Mouse (Mus musculus) fibroblast of lung, adult 2 months (primary cell): ENCODE measurements around the gene Map4.
A peak's percentile ranks its signal among the peaks of the same experiment; 100 is the strongest.
"Not testable (repeated sequence)": the region's sequence is repeated elsewhere in the genome, so short reads cannot be mapped to it uniquely, and the experiment has no call there.

ENCODE experiments used
- DNase-seq: peaks from one replicate; pipeline ENCODE4 v3.0.0-alpha.2; 2011; ENCODE audit warnings: low read depth

Gene Map4

GRCm38 (mm10) chr9:110064641-110065040 lies 133.4 kb downstream of the Map4 start:
- DNase-seq: no peak

- DNase-seq: no peak
These were observed 137.5 kb downstream of the Map4 start for GRCm38 (mm10) chr9:110068745-110069144.

DNA sequence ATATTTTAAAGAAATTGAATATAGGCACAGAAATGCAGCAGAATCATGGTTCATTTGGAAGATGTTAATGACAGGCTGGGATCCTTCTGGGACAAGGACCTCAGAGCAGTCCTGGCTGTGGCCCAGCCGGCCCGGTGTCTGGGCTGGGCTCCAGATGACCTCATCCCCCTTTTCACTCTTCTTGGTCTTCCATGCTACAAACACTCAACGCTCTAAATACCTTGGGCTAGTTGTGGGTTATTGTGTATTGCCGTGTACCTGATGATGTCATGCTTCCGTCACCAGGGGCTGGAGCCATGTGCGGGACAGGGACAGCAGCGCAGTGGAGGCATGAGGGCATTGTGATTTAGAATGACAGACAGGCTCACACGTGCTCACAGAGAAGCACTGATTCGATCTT lies 139.1 kb downstream of the Map4 start:
- DNase-seq: no peak

DNA sequence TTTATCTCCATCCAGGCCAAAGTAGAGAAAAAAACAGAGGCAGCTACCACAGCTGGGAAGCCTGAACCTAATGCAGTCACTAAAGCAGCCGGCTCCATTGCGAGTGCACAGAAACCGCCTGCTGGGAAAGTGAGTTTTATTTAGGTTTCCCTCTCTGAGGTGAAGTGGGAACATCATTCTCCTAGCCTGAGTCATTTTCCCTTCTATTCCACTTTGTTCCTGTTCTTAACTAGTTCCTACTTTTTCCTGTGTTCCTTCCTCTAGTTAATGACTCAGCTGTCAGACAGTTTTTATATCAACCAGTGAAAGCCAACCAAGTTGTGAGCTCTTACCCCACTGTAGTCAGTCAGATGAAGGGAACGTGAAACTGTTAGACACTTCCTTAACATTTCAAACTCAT lies 139.8 kb downstream of the Map4 start:
- DNase-seq: no peak

DNA sequence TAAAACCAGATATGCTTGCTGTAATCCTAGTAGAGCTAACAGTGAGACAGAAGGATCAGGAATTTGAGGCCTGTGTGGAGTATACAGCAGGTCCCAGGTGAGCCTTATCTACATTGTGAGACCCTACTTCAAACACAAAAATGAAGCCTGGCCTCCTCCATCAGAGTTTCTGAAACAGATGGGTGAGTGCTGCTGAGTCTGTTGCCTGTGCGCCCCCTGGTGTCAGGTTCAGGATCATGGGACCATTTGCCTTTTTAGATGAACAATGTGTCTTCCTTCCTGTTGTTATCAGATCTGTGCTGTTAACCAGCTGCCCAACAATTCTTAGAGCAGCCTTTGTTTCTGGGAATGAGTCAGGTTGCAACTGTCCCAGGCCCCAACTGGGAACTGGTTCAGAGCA lies 140.6 kb downstream of the Map4 start:
- DNase-seq: no peak

DNA sequence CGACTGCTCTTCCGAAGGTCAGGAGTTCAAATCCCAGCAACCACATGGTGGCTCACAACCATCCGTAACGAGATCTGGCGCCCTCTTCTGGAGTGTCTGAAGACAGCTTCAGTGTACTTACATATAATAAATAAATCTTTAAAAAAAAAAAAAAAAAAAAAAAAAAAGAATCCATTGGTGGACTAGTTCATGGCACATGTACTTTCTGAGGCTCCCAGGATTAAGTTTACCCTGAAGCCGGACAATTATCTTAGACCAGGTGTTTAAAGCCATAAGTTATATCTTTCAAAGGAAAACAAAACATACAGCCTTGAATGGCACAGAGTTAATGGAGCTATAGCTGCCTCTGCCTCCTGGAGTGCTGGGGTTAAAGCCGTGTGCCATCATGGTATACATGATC lies 145.2 kb downstream of the Map4 start:
- not testable (repeated sequence) for DNase-seq

- DNase-seq: no peak
These were observed 149.8 kb downstream of the Map4 start for GRCm38 (mm10) chr9:110081066-110081465.

DNA sequence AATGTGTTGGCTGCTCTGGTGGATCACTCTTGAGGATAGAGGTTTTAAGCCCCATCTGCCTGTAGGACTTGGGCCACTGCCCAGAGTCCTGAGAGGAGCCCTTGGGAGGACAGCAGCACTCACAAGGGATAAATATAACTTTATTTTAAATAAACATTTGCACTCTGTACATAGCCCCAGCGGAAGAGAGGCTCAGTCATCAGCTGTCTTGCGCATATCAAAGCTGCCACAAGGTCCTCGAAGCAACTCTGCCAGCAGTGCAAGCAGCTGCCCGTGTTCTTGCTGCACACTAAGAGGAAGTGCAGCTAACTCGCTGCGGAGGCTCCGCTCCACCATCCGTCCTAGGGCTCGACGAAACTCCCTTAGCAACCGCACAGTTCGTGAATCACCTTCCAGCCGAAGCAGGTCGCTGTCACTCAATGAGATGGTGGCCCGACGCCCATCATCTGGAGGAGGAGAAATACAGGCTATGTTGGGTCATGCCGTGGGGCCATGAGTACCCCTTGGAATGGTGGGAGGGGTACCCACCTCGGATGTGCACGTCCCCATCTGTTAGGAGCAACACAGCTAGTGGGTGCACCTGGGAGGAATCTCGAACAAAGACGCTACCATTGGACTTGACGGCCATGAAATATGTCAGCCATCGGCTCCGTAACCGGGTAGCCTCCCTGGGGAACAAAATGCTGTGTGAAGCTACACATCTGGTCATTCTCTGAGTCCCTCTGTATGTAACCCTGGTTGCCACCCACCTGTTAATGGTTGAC lies 153.1 kb downstream of the Map4 start:
- no peak for DNase-seq

GRCm38 (mm10) chr9:110085693-110086092 lies 154.4 kb downstream of the Map4 start:
- no peak for DNase-seq

GRCm38 (mm10) chr9:110093303-110093702 lies 162.0 kb downstream of the Map4 start:
- DNase-seq: no peak

DNA sequence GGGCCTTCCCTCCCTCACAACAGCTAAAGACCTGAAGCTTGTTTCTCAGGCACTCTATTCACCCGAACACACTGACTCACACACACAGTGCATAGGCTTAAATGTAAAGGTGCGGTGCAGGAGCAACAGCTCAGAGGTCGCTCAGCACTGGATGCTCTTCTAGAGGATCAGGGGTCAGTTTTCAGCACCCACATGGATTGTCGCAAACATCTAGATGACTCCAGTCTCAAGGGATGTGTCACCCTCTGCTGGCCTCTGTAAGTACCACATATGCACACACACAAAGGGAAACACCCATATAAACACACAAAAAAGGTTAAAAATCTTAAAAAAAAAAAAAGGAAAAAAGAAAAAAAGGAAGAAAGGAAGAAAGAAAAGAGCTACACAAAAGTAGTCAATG lies 163.5 kb downstream of the Map4 start:
- DNase-seq: no peak

DNA sequence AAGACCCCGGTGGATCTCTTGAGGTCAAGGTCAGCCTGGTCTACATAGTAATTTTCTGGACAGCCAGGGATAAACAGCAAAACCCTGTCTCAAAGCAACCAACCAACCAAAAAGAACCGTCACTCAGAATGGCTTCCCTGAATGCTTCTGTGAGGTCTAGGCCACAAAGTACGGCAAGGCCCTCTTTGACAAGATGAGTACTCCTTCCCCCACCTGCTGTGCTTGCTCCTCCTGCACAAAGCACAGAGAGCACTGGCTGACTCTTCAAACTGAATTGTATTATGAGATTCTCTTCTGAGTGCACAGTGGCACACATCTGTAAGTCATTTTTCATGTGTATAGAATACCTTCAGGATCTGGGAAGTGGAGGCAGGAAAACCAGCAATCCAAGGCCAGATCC lies 166.5 kb downstream of the Map4 start:
- no peak for DNase-seq

DNA sequence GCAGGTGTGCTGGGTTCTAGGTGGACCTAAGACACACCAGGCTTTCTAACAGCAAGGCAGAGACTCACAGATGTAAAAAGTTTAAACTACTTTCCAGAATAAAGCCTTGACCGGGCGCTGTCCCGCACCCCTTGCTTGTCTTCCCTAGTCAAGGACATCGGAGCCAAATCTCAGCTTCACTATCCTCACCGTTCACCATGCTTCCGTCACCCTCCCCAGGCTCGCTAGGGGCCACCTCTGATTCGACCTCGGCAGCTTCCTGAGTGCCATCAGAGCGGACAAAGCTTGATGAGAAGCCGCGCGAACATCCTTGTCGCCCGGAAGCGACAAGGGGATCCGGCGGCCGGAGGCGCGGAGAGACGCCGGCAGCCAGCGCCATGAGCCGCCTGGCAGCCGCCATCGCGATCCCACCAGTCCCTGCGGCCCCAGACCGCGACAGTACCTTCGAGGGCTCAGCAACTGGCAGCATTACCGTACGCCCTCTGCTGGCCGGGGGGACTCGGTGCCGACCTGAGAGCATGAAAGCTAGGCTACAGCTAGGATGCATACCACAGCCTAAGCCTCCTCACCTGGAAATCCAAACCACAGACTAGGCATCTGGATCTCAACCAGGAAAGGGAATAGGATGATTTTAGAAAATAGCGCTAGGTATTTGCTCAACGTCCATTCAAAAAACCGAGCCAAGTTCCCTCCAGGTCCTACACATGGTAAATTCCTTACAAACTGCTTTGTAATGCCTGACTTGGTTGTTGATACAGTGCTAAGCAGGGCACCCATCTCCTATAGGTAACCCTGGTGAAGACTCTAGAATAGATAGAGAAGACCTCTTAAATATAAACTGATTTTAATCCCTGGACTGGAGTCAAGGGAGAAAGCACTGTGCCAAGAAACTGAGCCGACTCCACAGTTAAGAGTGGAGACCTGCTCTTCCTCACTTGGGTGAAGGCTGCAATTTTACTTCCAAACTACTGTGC lies 169.7 kb downstream of the Map4 start:
- DNase-seq: peak; percentile 56

DNA sequence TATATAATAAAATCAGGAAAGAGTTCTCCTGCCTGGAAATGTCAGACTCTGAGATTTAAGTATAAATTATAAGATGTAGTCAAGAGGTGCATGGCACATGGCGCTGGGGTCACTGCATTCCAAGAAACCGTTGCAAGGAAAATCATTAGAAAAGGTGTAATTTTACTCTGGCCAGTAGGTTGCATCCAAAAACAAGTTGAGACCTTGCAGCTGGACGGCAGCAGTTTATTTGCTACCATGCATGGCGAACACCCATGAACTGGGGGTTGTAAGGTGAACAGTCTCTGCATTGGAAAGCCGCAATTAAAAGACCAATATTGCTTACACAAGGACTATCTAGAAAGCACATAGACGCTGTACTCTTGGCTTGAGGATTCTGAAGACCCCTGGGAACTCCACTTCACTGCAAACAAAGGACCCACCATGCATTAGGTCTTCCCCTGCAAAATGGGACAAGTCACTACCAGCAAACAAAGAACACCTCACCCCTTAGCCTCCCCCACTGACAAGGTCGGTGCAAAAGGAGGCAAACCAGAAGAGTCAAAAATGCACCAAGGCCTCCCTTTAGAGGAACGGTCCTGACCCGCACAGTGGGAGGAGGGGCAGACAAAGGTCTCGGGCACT lies 185.2 kb downstream of the Map4 start:
- no peak for DNase-seq

GRCm38 (mm10) chr9:110116977-110117778 lies 185.9 kb downstream of the Map4 start, which contains the start of gene Smarcc1:
TSS of gene Smarcc1 (plus strand) at chr9:110117708.
- peak; percentile 73 for DNase-seq

DNA sequence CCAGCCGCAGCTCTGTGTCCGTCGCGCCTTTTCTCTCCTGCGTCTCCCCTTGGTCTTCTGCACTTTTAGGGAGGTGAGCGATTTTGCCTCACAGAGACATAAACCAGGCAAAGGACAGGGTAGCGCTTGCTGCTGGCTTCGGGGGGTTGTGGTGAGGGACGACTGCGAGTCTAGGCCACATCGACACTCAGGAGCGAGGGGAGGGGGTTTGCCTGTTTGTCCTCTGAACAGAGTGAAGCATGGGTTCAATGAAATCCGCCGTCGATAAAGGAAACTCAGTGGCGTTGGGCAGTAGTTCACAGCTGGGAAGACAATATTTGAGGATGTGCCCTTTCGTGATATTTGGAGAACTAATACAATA lies 186.5 kb downstream of the Map4 start, which contains the start of gene Dhx30:
Gene Dhx30 (minus strand): TSS at position 52 of the 361 bp plus-strand sequence.
- DNase-seq: no peak

- no peak for DNase-seq
These were observed 187.0 kb downstream of the Map4 start for GRCm38 (mm10) chr9:110118249-110118648.

DNA sequence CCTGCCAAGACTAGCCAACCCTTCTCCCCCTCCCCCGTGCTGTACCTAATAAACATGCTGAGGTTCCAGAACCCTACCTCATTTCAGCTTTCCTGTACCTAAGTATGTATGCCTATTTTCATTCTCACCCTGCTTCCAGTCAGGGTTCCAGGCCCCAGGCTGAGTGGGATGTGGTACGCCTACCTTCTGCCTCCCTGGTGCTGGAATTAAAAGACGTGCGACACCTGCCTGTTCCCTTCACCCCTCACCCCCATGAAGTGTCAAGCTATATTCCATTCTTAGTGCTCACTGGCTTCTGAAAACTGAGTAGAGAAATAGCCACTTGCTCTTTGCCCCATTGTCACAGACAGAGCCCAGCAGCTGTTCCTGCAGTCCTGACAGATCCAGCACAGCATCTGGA lies 190.2 kb downstream of the Map4 start:
- DNase-seq: no peak

DNA sequence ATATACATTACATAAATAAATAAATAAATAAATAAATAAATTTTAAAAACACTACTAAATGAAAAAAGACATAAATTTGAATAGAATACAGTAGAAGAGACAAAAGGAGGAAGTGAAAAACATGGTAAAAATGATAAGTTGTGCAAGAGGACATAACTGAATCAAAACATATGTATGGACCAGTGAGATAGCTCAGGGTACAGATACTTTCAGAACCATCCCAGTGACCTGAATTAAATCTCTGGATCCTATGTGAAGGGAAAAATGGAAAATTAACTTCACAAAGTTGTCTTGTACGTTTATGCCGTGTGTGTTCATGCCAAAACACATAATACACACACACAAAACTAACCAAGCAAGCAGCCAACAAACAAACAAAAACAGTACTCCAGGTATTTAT lies 192.1 kb downstream of the Map4 start:
- DNase-seq: no peak

- not testable (repeated sequence) for DNase-seq
These were observed 192.8 kb downstream of the Map4 start for GRCm38 (mm10) chr9:110124008-110124540.

- DNase-seq: no peak
These were observed 199.8 kb downstream of the Map4 start for GRCm38 (mm10) chr9:110130896-110131524.
